Mouse (Mus musculus) heart, adult 2 months (tissue): ENCODE data around the gene Ercc6l. TPM values are rescaled to one million over a fixed set of nuclear protein-coding genes. Genes with fewer than 3 reads are reported as not detected.

Experiments used
- DNase-seq, 2 experiments: peaks; one replicate each; pipeline ENCODE4 v3.0.0; 2021
- H3K27ac ChIP-seq: fragments of 200-600 bp; 2 replicates; pipeline ENCODE4 v1.8.1; 2022
- H3K27me3 ChIP-seq: fragments of 200-500 bp; 2 replicates; pipeline ENCODE4 v1.6.1; 2012; ENCODE audit warnings: mild to moderate bottlenecking, low read length, inconsistent platforms, mixed read lengths; ENCODE audit not compliant: control insufficient read depth, insufficient read depth
- H3K36me3 ChIP-seq: fragments of 200-500 bp; 2 replicates; pipeline ENCODE4 v1.6.1; 2012; ENCODE audit warnings: low read length, inconsistent platforms; ENCODE audit not compliant: control insufficient read depth, insufficient read depth
- H3K4me1 ChIP-seq: fragments of 200-500 bp; 2 replicates; pipeline ENCODE4 v1.6.1; 2011; ENCODE audit warnings: low read length; ENCODE audit not compliant: control insufficient read depth, insufficient read depth
- H3K4me3 ChIP-seq: fragments of 200-600 bp; 2 replicates; pipeline ENCODE4 v1.8.1; 2022
- H3K79me2 ChIP-seq: fragments of 200-500 bp; replicated peaks from 2 replicates; pipeline ENCODE4 v1.6.1; 2012; ENCODE audit warnings: mild to moderate bottlenecking, inconsistent platforms, low read length, moderate library complexity, mixed read lengths; ENCODE audit not compliant: control insufficient read depth, insufficient read depth
- H3K9ac ChIP-seq: fragments of 200-500 bp; 2 replicates; pipeline ENCODE4 v1.6.1; 2012; ENCODE audit warnings: low read depth, mild to moderate bottlenecking, control low read depth, inconsistent platforms, low read length, mixed read lengths
- CTCF ChIP-seq: fragments of 200-600 bp; IDR thresholded peaks from 2 replicates; pipeline ENCODE4 v1.8.1; 2022; ENCODE audit warnings: antibody characterized with exemption, mild to moderate bottlenecking, moderate library complexity
- EP300 ChIP-seq: fragments of 200-500 bp; IDR thresholded peaks from 2 replicates; pipeline ENCODE4 v1.6.1; 2011; ENCODE audit warnings: low read depth, low read length, control low read depth; ENCODE audit not compliant: insufficient read depth
- POLR2A ChIP-seq: fragments of 200-500 bp; IDR thresholded peaks from 2 replicates; pipeline ENCODE4 v1.6.1; 2011; ENCODE audit warnings: mild to moderate bottlenecking, low read depth, low read length, control low read depth; ENCODE audit not compliant: insufficient read depth
- WGBS: fragments of 180-500 bp; shearing (Covaris S2); methylation state at CpG from one replicate; pipeline ENCODE4 v1.1.7; 2018; 5-methylcytosine and 5-hydroxymethylcytosine counted together
- intact Hi-C: fragments of 180-260 bp; cut with DNase I; formaldehyde crosslinking; loops from one replicate; pipeline ENCODE4 v1.15.1; 2025
- polyA plus RNA-seq: library from polyadenylated mRNA; depleted of rRNA; stranded (reverse); fragments of >200 nt; gene quantifications from 2 replicates; pipeline ENCODE4 v1.2.3, GENCODE M21; 2012
- total RNA-seq, 2 experiments: library from RNA; stranded (reverse); gene quantifications; 2 replicates each; pipeline ENCODE4 v1.2.3; 2021

The Ercc6l gene
- total and polyA plus RNA-seq, 3 experiments = 0.10 to 0.36 (median 0.34) TPM

GRCm38 (mm10) chrX:102166521-102166920 lies 9.6 kb upstream of the Ercc6l start:
- Histone ChIP-seq H3K36me3 (no peaks in the 10 kb centered on the region), H3K79me2 (no peaks in the 10 kb centered on the region), H3K4me3 (no peak overlapping the region), H3K4me1 (no peaks in the 10 kb centered on the region; the same call in 1 of the 2 replicates), H3K9ac (no peak overlapping the region), H3K27ac (no peak overlapping the region), H3K27me3 (no peaks in the 10 kb centered on the region)
- DNase-seq = peak in 1 of 2 experiments; percentile 2
- intact Hi-C loops = no loop called here
- 59% methylated on average over 5 of the region's 5 CpGs for WGBS
- TF ChIP-seq EP300 (no peak), POLR2A (no peak), CTCF (no peak)

- Histone ChIP-seq H3K9ac (no peak overlapping the region), H3K4me1 (no peaks in the 10 kb centered on the region; the same call in 1 of the 2 replicates), H3K36me3 (no peaks in the 10 kb centered on the region), H3K79me2 (no peaks in the 10 kb centered on the region), H3K27ac (no peak overlapping the region), H3K4me3 (no peak overlapping the region), H3K27me3 (no peaks in the 10 kb centered on the region)
- TF ChIP-seq CTCF = no peak
- TF ChIP-seq EP300 = no peak
- TF ChIP-seq POLR2A = no peak
- 69% methylated on average over 4 of the region's 4 CpGs for WGBS
- intact Hi-C loops = loop anchor here (5.0 kb wide), 1 partner anchor 314 kb away; no protein-coding TSS in a partner anchor
- peak in 1 of 2 experiments; percentile 5 for DNase-seq
Observed at GRCm38 (mm10) chrX:102163529-102163928, 6.6 kb upstream of the Ercc6l start.

- Histone ChIP-seq H3K36me3 (no peaks in the 10 kb centered on the region), H3K4me3 (no peak overlapping the region), H3K27ac (no peak overlapping the region), H3K27me3 (no peaks in the 10 kb centered on the region), H3K79me2 (no peaks in the 10 kb centered on the region), H3K4me1 (no peaks in the 10 kb centered on the region; the same call in 1 of the 2 replicates), H3K9ac (no peak overlapping the region)
- intact Hi-C loops = loop anchor here (5.0 kb wide), 1 partner anchor 314 kb away; no protein-coding TSS in a partner anchor
- TF ChIP-seq CTCF = peak; percentile 9; the same call in 1 of the 2 replicates
- no peak for TF ChIP-seq EP300
- 39% methylated on average over 2 of the region's 2 CpGs for WGBS
- no peak for DNase-seq
Observed at GRCm38 (mm10) chrX:102163096-102163495, 6.2 kb upstream of the Ercc6l start.

GRCm38 (mm10) chrX:102160528-102160927 lies 3.6 kb upstream of the Ercc6l start:
- no peak overlapping the region for H3K27ac ChIP-seq
- DNase-seq = no peak
- no peak overlapping the region for H3K9ac ChIP-seq
- no peaks in the 10 kb centered on the region for H3K27me3 ChIP-seq
- no peak overlapping the region for H3K4me3 ChIP-seq
- 75% methylated on average over 2 of the region's 2 CpGs for WGBS
- H3K79me2 ChIP-seq = no peaks in the 10 kb centered on the region
- H3K4me1 ChIP-seq = no peaks in the 10 kb centered on the region
- intact Hi-C loops = loop anchor here (5.0 kb wide), 1 partner anchor 317 kb away; no protein-coding TSS in a partner anchor
- H3K36me3 ChIP-seq = no peaks in the 10 kb centered on the region
- TF ChIP-seq CTCF (no peak), POLR2A (no peak), EP300 (no peak)

- TF ChIP-seq CTCF (peak; percentile 70), POLR2A (no peak)
- Histone ChIP-seq H3K27ac (no peak overlapping the region), H3K79me2 (no peaks in the 10 kb centered on the region), H3K4me1 (no peaks in the 10 kb centered on the region), H3K4me3 (no peak overlapping the region), H3K9ac (no peak overlapping the region), H3K27me3 (no peaks in the 10 kb centered on the region), H3K36me3 (no peaks in the 10 kb centered on the region)
- intact Hi-C loops = loop anchor here (5.0 kb wide), 1 partner anchor 318 kb away; no protein-coding TSS in a partner anchor
- 71% methylated on average over 2 of the region's 2 CpGs for WGBS
- DNase-seq = peak; percentile 12 to 34
Observed at GRCm38 (mm10) chrX:102159778-102160177, 2.9 kb upstream of the Ercc6l start.

GRCm38 (mm10) chrX:102157423-102157791 lies 516 bp upstream of the Ercc6l start:
- intact Hi-C loops = loop anchor here (1.0 to 2.0 kb wide), 2 partner anchors 32 to 37 kb away; partner anchors contain the start of gene Rps4x
- Histone ChIP-seq H3K79me2 (no peaks in the 10 kb centered on the region), H3K4me1 (no peaks in the 10 kb centered on the region), H3K27me3 (no peaks in the 10 kb centered on the region), H3K4me3 (peak overlapping the region; percentile 45), H3K9ac (peak overlapping the region; percentile 79), H3K27ac (peak overlapping the region; percentile 65), H3K36me3 (no peaks in the 10 kb centered on the region)
- no peak for DNase-seq
- 42% methylated on average over 5 of the region's 5 CpGs for WGBS
- TF ChIP-seq POLR2A (no peak), CTCF (no peak), EP300 (no peak)
